Mouse (Mus musculus): Measurements from ENCODE around the gene Gm21976.

GRCm38 (mm10) chr13:98311597-98311996, 31.9 kb downstream of the Gm21976 start:
- TF ChIP-seq CTCF (IDR thresholded peaks at IDR 0.05; ENCODE audit: control insufficient read depth, insufficient read depth, insufficient replicate concordance, low read depth, low read length) (no peak), POLR2A (IDR thresholded peaks at IDR 0.05; ENCODE audit: control insufficient read depth, low read depth, low read length) (no peak)
